Mouse (Mus musculus) thymus, adult 2 months (tissue): ENCODE measurements around the gene Fam53b.

Experiments used
- CTCF ChIP-seq: fragments of 200-500 bp; IDR thresholded peaks from 2 replicates; pipeline ENCODE4 v1.5.1; 2012; ENCODE audit warnings: mild to moderate bottlenecking, control low read depth, low read length, moderate library complexity, borderline replicate concordance; ENCODE audit not compliant: control insufficient read depth, poor library complexity, insufficient read depth; ENCODE audit errors: extremely low read depth
- POLR2A ChIP-seq: fragments of 200-500 bp; IDR thresholded peaks from 2 replicates; pipeline ENCODE4 v1.6.1; 2012; ENCODE audit warnings: mild to moderate bottlenecking, low read length, control low read depth, moderate library complexity; ENCODE audit not compliant: control insufficient read depth, poor library complexity, insufficient read depth; ENCODE audit errors: extremely low read depth

GRCm38 (mm10) chr7:132817056-132817455 is 3.4 kb upstream of the Fam53b start:
- TF ChIP-seq POLR2A (no peak), CTCF (no peak)
